Mouse (Mus musculus): Measurements from ENCODE around the gene Mrpl51.

Mrpl51 gene

DNA sequence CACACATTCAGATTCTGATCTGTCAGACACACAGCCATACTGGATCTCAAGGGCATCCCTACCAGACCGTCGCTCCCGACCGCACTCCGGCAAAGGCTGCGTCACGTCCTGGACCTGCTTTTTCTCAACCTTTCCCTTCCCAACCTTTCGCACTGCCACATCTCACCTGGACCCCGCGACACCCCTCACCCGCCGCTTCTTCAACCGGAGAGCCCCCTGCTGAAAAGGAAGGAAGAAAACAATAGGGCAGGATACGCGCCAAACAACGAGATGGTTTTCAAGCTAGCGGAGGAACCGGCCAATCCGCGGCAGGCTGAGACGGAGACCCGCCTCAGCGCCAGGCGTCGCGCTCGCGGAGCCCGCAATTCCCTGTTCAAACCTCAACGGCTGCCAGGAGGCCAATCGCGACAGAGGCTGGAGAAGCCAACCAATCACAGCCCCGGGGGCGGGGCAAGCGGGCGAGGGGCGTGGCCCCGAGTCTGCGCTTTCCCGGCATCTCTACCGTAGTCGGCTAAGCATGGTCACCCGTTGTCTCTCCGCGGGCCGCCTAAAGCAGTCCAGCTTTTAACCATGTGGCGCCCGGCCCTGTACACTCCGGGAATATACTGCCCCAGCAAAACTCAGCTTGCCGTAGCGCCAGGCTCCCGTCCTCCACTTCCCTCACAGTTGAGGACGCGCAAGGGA lies at the start of gene Mrpl51, which contains the start of gene Ncapd2:
Gene Mrpl51 (plus strand): TSS at position 470 of the 684 bp plus-strand sequence.
Gene Ncapd2 (minus strand): TSS at position 370 of the 684 bp plus-strand sequence.
- peak; percentile 96 for ATAC-seq (ENCODE audit: low TSS enrichment)

DNA sequence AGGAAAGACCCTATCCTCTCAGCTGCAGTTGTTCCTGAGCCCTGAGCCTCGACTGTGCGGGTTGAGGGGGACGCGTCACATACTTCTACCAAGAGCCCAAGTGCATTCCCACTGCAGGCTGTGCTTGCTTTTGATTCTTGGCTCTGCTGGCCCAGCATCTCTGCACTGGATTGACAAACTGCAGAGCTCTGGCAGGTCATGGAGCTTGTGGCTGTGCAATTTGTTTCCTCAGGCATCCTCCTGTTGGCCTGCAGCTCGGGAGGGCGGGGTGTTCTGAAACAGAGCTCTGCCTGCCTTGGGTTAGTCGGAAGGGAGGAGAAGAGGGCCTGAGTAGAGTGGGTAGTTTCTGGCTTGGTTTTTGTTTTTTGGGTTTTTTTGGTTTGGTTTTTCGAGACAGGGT lies 49.2 kb upstream of the Mrpl51 start:
- ATAC-seq (ENCODE audit: low TSS enrichment) = no peak

DNA sequence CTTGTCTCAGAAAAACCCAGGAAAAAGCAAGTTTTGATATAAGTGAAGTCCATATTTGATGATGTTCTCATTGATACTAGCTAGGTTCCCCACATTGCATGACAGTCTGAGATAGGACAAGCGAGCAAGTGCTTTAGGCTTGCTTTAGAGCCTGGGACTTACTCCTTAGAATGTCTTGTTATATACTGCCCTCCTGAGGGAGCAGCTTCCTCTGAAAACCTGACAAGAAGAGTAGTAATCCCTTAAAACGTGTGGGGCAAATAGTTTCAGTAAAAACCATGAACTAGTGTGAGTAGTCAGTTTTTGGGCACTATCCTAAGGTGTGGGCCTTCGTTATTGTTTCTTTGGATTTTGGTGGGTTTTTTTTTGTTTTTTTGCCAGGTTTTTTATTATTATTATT lies 48.5 kb upstream of the Mrpl51 start:
- ATAC-seq (ENCODE audit: low TSS enrichment) = no peak

DNA sequence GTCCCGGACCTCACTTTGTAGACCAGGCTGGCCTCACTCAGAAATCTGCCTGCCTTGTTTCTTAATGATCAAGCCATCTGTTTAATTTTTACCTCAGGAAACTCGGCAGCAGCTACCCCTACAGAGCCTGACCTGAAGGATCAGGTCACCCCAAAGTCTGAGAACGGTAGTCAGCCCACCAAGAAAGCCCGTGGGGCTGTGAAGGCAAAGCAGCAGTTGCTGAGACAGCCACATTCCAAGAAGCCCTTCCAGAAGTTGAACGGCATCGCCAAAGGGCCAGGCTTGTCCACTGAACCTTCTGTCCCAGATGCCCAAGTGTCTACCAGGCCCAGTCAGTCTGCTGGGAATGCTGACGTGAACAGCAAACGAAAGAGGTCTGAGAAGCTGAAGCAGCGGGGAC lies 47.7 kb upstream of the Mrpl51 start:
- no peak for ATAC-seq (ENCODE audit: low TSS enrichment)

DNA sequence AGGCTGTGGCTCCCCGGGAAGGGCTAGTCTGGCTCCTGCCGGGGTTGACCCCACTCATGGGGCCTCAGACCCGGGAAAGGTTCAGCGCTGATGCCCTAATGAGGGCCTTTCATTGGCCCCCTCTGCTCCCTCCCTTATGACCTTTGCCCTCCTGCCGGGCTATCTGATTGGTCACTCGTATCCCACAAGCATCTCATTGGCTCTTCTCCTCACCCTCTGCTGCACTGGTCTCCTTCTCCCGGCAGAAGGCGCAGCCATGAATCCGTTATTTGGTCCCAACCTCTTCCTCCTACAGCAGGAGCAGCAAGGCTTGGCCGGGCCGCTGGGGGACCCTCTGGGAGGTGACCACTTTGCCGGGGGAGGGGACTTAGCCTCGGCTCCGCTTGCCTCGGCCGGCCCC lies 46.6 kb upstream of the Mrpl51 start, which contains the start of gene Iffo1:
Gene Iffo1 (plus strand): TSS at position 241 of the 400 bp plus-strand sequence.
- ATAC-seq (ENCODE audit: low TSS enrichment) = peak; percentile 64

DNA sequence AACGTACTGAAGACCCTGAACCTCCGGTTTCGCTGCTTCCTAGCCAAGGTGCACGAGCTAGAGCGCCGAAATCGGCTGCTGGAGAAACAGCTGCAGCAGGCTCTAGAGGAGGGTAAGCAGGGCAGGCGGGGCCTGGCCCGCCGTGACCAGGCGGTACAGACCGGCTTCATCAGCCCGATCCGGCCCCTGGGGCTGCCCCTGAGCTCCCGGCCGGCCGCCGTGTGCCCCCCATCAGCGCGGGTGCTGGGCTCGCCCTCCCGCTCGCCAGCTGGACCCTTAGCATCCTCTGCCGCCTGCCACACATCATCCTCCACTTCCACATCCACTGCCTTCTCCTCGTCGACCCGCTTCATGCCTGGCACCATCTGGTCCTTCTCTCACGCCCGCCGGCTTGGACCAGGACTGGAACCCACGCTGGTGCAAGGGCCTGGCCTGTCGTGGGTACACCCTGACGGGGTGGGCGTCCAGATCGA lies 46.1 kb upstream of the Mrpl51 start:
- ATAC-seq (ENCODE audit: low TSS enrichment) = peak; percentile 3; the same call in 1 of the 2 replicates

DNA sequence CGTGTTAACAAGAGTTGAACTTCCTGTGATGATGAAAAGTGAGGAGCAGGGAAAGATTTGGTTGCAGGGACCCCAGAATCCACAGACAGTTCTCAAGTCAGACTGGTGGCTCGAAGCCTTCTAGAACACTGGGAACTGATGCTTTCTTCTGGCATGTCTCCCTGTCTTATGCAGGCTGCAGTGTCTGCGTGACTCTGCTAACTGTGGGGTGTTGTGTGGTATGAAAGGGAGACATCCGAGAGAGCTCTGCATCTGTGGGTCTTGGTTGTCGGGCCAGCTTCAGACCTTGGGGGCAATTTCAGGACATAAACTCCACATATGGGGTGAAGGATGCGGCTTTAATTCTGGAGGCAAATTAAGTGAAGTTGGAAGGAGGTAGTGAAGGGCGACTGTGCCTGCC lies 45.5 kb upstream of the Mrpl51 start:
- ATAC-seq (ENCODE audit: low TSS enrichment) = no peak

DNA sequence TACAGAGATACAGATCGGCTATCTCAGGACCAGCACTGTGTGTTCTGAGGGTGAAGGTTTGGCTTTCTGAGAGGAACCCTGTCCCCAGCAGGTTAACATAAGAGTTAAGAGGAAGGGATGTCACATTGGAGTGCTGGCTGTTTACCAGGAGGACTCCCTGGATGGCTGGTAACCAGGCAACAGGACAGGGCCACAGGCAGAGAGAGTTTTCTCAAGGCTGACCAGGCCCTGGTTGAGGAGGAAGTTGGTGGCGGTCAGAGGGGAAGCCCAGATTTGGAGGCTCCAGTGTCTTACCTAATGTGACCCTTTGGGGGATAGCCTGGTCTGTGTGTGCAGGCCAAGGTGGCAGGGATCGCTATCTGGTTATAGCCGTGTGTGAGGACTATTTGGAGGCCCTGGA lies 44.8 kb upstream of the Mrpl51 start:
- no peak for ATAC-seq (ENCODE audit: low TSS enrichment)

DNA sequence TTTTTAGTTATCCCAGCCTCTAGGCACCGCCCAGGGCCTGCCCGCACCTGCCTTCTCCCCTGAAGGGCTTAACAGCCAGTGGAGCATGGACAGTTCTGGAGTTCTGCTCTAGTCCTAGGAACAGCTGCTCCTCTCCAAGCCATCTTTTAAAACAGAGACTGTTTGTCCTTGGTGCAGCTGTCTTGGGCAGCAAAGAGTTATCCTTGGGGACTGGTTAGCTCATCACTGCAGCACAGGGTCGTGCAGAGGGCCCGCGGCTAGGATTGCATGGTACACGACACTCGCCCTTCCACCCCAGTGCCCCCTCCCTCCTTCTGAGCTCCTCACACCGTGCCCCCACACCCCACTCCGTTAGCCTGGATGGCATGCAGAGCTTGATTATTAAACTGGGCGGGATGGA lies 44.3 kb upstream of the Mrpl51 start:
- ATAC-seq (ENCODE audit: low TSS enrichment) = no peak

DNA sequence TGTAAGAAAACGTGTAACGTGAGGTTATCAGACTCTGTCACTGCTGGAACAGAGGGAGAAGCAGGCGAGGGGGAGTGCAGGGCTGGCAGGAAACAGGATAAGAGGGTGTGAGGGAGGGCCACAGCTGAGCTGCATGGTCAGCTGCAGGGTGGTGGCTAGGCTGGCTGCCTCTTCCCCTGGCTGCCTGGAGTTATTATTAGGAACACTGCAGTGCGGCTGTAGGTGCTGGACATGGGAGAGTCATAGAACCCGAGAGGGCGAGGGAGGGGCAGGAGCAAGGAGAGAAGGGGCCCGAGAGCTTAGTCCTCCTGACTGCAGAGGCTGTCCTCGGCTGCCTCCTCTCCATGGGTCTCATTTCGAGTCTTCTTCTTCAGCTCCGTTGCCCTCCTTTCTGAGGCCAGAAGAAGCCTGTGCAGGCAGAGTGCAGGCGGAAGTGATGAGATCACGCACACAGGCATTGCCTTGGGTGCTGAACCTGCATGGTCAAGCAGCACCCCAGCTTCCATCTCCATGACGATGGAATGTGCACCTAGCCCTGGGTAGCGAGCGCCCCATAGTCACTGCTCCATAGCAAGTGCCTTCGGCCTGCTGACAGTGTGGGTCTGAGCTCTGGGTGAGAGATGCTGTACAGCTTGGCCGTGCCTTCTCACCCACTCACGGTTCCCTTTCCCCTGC lies 43.2 kb upstream of the Mrpl51 start:
- peak; percentile 22 for ATAC-seq (ENCODE audit: low TSS enrichment)

DNA sequence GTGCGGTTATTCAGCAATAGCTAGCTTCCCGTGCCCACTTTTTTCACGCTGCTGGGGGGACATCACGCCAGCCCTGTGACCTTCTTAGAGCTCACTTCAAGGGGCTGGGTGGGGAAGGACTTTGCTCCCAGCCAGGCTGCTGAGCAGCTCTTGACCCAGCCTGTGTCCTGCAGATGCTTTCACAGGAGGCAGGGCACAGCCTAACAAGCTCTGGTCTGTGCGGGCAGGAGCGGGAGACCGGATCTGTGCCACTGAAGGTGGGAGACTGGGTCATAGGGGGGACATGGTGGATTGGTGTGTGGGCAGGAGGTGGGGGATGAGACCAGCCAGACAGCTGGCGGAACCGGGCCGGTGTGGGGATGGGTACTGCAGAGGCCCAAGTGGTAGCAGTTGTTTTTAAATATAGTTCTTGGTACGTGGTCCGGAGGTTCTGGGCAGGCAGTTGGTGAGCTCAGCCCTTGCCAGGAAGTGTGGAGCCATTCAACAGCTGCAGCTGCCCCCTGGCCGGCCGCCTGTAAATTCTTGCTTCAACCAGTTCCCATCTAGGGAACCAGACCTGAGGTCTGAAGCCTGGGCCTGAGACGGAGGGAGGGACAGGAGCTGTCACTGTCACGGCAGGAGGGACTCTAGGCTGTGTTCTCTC lies 42.6 kb upstream of the Mrpl51 start:
- peak; percentile 5; the same call in 1 of the 2 replicates for ATAC-seq (ENCODE audit: low TSS enrichment)

DNA sequence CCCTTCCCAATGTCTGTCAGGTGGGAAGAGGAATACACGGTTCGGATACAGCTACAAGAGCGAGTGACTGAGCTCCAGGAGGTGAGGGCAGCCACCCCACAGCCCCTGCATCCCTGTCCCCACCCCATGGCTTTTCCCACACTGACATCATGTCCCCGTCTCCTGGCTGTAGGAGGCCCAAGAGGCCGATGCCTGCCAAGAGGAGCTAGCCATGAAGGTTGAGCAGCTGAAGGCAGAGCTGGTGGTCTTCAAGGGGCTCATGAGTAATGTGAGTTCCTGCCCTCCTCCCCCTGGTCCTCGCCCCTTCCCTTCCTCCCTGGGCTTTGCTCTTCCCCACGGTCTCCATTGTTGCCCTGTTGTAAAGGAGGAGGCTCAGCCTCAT lies 42.0 kb upstream of the Mrpl51 start:
- ATAC-seq (ENCODE audit: low TSS enrichment) = no peak

DNA sequence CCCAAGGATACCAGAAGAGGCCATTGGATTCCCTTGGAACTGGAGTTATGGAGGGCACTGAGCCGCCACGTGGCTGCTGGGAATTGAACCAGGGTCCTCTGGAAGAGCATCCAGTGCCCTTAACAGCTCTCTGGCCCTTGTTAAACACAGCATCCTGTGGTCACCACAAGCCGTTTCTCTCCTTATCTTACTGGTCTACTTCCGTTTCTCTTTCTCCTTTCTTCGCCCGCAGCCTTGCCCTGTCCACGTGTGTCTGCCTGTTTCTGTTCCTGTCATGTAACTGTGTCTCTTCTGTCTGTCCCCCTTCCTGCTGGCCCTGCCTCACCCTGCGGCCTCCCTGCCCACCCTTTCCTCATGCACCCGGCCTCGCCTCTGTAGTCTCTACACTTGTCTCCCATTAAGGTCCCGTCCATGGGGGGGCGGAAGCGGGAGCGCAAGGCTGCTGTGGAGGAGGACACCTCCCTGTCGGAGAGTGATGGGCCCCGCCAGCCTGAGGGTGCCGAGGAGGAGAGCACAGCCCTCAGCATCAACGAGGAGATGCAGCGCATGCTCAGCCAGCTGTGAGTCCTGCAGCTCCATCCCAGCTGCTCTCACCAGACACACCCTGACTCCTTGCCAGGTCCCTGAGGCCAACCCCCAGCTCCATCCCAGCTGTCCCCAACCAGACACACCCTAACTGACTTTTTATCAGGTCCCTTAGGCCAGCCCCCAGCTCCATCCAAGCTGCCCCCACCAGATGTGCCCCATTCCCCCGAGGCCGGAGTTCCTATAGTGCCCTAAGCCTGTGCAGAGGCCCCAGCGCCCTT lies 39.2 kb upstream of the Mrpl51 start:
- no peak; the same call in 1 of the 2 replicates for ATAC-seq (ENCODE audit: low TSS enrichment)

DNA sequence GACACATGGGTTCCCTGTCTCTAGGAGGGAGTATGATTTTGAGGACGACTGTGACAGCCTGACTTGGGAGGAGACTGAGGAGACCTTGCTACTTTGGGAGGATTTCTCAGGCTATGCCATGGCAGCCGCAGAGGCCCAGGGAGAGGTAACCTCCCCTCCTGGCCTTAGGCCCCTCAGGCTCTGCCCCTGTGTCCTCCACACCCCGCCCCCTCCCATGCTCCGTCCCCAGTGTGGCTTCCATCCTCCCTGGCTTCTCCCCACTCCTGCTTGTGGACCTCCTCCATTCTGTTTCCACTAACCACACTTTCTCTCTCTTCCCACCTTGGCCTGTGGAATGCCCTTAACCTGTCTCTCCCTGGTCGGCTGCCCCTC lies 38.6 kb upstream of the Mrpl51 start:
- no peak for ATAC-seq (ENCODE audit: low TSS enrichment)

DNA sequence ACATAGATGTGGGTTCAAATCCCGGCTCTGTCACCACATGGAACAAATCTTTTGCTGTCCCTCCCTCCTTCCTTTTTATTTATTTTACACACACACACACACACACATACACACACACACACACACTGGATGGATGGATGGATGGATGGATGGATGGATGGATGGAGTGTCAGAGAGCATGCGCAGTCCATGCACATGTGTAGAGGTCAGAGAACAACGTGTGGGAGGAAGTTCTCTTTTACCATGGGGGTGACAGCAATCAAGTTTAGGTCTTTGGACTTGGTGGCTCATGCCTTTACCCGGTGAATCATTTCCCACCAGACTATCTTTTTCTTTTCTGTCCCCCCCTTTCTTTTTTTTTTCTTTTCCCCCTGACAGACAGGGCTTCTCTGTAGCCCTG lies 37.9 kb upstream of the Mrpl51 start:
- no peak for ATAC-seq (ENCODE audit: low TSS enrichment)

DNA sequence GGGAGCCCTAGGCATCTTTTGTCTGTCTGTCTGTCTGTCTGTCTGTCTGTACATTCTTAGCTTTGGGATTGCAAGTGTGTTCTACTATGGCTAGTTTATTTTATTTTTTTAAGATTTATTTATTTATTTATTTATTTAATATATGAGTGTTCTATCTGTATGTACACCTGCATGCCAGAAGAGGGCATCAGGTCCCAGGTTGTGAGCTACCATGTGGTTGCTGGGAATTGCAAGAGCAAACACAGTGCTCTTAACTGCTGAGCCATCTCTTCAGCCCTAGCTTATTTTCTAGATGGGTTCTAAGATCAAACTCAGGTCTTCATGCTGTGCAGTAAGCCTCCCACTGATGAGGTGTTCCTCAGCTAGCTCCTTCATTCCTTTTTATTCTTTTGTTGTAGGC lies 37.1 kb upstream of the Mrpl51 start:
- ATAC-seq (ENCODE audit: low TSS enrichment) = no peak

DNA sequence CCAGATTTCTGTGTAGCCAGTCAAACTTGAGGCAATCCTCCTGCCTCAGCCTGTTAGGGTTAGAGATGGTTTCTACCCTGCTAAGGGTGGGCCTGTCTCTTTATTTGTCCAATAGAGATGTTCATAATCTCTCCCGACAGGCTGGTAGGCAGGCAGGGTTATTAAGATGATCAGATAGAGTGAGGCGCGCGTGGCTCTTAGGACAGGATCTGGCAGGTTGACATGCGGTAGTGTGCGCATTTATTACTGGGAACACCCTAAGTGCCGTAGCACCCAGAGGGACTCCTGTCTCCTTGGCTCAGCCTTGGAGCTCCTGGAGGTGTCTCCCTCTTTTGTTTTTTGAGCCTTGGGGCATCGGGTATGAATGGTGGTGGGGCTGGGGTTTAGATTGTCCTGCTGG lies 36.3 kb upstream of the Mrpl51 start:
- ATAC-seq (ENCODE audit: low TSS enrichment) = no peak

DNA sequence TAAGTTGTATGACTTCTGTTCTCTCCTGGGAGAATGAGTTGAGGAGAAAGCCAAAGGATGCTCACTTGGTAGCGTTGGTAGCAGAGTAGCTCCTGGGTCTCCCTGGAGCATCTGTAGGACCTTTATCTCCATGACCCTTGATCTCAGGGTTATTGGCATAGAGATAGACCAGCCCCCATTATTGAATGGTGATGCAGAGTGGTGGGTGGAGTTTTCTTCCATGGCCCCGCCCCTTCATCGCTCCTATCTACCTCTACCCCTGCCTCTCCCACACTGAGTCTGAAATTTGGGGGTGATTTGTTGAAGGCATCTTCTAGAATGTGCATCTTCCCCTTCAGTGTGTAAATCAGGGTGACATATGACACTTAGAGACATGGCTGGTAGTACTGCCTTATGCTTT lies 35.1 kb upstream of the Mrpl51 start:
- ATAC-seq (ENCODE audit: low TSS enrichment) = no peak

DNA sequence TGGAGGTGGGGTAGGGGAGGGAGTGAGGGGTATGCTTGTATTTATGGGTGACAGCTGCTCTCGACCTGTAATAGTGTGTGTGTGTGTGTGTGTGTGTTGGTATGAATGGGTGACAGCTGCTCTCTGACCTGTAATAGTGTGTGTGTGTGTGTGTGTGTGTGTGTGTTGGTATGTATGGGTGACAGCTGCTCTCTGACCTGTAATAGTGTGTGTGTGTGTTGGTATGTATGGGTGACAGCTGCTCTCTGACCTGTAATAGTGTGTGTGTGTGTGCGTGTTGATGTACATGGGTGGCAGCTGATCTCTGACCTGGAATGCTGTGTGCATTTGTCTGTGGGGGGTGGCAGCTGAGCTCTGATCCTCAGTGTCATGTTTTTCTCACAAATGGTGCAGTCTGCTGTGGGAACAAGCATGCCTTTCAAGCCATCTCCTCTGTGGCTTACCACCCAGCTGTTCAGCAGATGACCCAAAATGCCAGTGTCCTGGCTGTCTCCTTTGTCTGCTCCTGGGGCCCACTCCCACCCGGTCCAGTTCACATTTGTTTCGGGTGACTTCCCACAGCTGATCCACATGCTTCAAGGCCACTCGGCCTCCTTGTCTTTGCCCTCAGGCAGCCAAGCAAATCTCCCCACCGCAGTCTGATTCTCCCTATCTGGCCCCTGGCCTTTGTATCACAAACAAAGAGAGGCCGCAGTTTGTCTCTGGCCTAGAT lies 34.5 kb upstream of the Mrpl51 start:
- ATAC-seq (ENCODE audit: low TSS enrichment) = no peak

DNA sequence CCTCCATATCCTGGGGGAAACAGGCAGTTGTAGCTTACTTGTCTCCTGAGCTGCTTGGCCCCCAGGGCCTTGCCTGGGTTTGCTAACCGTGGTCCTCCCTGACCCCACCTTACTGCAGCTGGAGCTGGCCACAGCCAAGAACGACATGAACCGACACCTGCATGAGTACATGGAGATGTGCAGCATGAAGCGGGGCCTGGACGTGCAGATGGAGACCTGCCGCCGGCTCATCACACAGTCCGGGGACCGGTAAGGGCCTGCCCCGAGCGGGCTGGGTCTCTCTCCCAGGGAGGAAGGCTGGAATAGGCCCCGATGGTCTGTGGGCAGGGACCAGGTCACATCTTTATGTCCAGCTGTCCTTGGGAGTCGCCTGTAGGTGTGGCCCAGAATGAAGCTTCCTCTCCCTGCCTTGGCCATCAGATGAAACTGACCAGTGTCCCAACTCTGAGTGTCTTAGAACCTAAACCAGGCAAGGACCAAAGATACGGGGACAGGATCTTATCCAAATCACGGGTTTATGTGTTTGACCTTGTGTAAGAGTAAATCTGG lies 32.6 kb upstream of the Mrpl51 start:
- ATAC-seq (ENCODE audit: low TSS enrichment) = no peak
